Mouse (Mus musculus): ENCODE measurements around the gene Cpb1.

The Cpb1 gene

GRCm38 (mm10) chr3:20275633-20276032 is at the start of gene Cpb1:
Gene Cpb1 (minus strand): TSS chr3:20275733.
- DNase-seq (ENCODE audit: low spot score) = no peak

DNA sequence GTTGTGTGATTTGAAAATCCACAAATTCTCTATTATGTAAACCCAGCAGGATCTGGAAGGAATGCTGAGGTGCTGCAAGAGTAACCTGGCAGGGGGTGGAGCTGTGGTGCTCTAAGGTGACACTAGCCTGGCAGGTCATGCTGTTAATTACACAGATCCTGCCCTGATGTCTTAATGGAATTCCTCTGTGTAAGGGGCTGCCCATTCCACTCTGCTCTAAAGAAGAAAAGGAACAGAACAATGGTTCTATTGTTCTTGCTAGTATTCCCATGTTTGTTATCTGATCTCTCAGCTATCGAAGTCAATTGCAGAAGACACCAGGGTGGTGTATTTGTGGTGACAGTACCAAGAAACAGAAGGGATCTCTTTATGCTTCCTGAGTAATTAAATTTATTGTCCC is 41.7 kb upstream of the Cpb1 start:
- no peak for DNase-seq (ENCODE audit: low spot score)

DNA sequence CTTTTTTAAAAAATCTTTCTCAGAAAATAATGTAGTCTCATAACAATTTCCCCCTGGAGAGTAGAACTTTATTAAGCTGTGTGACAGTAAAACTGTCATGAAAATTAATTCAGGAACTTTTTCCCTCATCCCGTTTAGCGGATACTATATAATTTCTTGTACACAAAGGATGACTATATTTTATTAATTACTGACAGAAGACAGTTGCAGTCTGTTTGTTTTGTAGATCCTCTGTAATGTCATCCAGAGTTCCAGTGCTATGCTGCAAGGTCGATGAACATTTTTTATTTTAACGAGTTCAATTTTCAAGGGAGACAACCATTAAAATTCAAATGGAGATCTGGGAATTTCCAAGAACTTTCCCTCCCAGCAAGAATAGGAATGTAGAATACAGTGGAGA is 33.6 kb upstream of the Cpb1 start:
- DNase-seq (ENCODE audit: low spot score) = no peak

DNA sequence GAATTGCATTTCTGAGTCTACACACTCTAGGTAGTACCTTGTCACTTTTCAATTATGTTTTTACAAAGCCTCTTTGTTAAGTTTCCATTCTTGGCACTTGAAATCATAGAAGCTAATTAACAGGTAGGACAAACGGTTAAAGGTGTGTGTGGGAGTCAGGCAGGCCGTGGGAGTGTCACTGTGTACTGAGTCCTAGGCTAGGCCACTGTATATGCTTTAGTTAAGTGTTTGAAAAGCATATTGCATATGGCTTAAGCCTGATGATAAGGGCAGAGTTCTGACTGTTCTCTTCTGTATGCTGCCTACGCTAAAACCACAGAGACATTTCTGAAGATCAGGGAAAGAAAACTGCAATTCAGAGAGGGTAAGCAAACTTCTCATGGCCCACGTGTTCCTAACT is 31.7 kb upstream of the Cpb1 start:
- no peak for DNase-seq (ENCODE audit: low spot score)

GRCm38 (mm10) chr3:20304758-20305352 is 29.3 kb upstream of the Cpb1 start:
- DNase-seq (ENCODE audit: low spot score) = no peak

- no peak for DNase-seq (ENCODE audit: low spot score)
Observed at GRCm38 (mm10) chr3:20295546-20295945, 20.0 kb upstream of the Cpb1 start.

GRCm38 (mm10) chr3:20294542-20295348 is 19.2 kb upstream of the Cpb1 start:
- no peak for DNase-seq (ENCODE audit: low spot score)

- no peak for DNase-seq (ENCODE audit: low spot score)
Observed at GRCm38 (mm10) chr3:20291370-20291769, 15.8 kb upstream of the Cpb1 start.

GRCm38 (mm10) chr3:20288761-20289160 is 13.2 kb upstream of the Cpb1 start:
- DNase-seq (ENCODE audit: low spot score) = no peak

DNA sequence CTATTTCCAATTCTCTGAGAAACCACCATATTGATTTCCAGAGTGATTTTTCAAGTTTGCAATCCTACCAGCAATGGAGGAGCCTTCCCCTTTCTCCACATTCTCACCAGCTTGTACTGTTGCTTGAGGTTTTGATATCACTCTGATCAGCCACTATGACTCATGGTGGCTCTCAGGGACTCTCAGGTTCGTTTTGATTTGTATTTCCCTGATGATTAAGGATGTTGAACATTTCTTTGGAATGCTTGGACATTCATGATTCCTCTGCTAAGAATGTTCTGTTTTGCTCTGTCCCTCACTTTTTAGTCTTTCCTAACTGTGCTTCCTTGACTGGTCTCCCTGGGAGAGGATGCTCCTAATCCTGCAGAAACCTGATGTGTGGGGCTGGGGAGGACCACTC is 6.3 kb upstream of the Cpb1 start:
- no peak for DNase-seq (ENCODE audit: low spot score)

- no peak for DNase-seq (ENCODE audit: low spot score)
Observed at GRCm38 (mm10) chr3:20254566-20255479, 20.7 kb downstream of the Cpb1 start.

GRCm38 (mm10) chr3:20243913-20244312 is 31.6 kb downstream of the Cpb1 start:
- no peak for DNase-seq (ENCODE audit: low spot score)

DNA sequence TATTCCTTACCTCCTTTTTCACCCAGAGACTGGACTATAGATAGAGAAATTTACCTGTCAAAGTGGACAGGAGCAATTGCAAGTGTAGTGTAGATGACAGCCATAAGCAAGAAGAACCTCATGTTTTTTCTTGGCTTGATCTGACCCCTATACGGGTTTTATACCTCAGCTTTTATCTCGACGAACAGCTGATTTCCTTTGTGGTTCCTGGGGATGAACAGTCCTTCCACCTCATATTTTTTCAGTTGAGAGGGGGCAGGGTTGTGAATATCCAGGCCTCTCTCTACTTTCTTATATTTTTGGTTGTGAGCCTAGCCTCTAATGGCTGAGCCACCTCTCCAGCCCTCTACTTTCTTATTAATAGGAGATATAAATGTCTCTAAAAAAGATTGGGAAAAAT is 33.5 kb downstream of the Cpb1 start, which contains the start of gene Cpa3:
Gene Cpa3, minus strand, starts transcription at position 132 of the 400 bp plus-strand sequence.
- DNase-seq (ENCODE audit: low spot score) = no peak

DNA sequence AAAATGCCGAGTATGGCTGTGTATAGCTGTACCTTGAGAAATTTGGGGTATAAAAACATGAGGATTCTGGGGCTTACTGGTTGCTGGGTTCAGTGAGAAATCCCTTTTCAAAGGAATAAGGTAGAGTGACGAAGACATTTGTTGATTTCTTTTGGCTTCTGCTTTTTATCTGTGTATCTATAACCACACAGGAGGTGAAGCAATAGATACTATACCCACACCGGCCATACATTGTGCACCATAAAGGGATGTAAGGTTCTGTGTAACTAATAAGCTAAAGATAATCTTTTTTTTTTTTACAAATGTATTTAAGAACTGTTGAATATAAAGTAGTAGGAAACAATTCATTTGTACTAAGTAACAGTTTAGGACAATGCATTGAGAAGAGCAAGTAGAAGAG is 35.8 kb downstream of the Cpb1 start:
- no peak for DNase-seq (ENCODE audit: low spot score)

- DNase-seq (ENCODE audit: low spot score) = no peak
Observed at GRCm38 (mm10) chr3:20236965-20237364, 38.6 kb downstream of the Cpb1 start.

DNA sequence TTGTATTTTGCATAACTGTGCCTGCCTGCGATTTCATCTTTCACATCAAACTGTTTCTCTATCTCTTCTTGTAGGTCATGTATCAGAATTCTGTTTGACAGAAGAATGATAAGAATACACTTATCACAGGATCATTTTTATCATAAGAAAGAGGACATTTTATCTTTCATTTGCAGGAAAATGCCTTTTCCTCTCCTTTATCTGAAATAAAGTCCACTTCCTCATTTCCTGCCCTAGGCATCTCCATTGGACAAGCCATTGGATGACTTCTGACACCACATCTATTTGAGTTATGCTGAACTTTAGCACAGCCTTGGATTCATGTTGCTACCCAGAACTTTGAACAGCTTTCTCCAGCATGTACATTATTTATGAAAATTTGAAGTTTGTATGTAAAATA is 46.5 kb downstream of the Cpb1 start:
- no peak for DNase-seq (ENCODE audit: low spot score)

DNA sequence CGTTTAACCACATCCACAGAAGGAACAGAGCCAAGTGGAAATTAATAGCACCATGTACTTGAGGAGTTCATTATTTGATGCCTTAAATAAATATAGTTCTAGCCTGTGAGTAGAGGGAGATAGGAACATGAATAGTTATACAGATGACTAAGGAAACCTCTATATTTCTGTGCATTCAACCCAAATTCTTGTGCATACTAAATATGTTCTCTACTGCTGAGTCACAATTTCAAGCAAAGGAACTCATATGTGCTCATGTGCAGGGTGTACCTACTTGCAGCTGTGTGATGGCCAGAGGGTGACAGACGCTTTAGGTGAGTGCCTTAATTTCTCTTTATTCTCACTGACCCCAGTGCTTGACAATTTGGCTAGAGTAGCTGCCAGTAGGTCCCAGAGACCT is 50.1 kb downstream of the Cpb1 start:
- DNase-seq (ENCODE audit: low spot score) = no peak

DNA sequence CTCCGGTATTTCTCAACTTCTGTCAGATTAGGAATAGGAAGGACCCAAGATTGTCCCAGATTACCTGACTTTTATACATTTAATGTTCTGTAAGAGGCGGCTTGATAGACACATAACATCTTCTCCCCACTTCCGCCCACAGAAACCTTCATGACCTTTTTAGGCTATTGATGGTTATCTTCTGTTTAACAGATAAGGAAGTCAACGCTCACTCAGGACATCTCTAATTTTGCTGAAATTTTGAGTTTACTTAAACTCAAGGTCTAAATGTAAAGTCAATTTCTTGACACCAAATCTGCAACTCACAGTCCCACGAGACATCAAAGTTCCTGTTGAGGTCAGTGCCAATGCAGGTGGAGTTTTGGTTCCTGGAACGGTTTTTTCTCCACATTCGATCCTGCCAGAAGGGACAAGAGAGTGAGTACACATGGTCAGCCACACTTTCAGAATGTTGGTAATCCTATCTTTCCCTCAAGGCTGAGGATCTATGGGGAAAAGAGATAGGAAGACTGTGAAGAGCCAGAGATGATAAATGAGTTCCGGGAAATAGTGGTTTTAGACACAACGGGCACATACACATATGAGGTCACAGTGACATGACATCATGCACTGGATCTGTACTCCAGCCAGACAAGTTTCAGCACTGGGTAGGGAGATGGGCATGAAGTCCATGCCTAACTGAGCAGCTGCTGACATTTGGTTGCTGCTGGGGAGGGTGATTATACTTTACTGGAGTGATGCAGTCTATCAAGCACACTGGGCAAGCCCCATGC is 52.4 kb downstream of the Cpb1 start:
- no peak for DNase-seq (ENCODE audit: low spot score)

GRCm38 (mm10) chr3:20222136-20222535 is 53.4 kb downstream of the Cpb1 start:
- DNase-seq (ENCODE audit: low spot score) = no peak

- no peak for DNase-seq (ENCODE audit: low spot score)
Observed at GRCm38 (mm10) chr3:20198869-20199268, 76.7 kb downstream of the Cpb1 start.

All from urinary bladder, postnatal 10 days (tissue).